Mouse (Mus musculus): ENCODE data around the gene Lrrc31. TPM values are rescaled to one million over a fixed set of nuclear protein-coding genes. Genes with fewer than 3 reads are reported as not detected.

Lrrc31 gene
- polyA plus RNA-seq, 1 experiment from 2014 or later: not detected

Other genes with a start within 250 kb of the Lrrc31 start
- gene Mecom, start 151.8 kb downstream of the Lrrc31 start, polyA plus RNA-seq (2014; fragmentation: Nextera tagmentation; extraction: Ambion mirVana): 32.7 and 37.1 TPM in 2 replicates
- gene Actrt3, start 99.9 kb downstream of the Lrrc31 start, polyA plus RNA-seq (2014; fragmentation: Nextera tagmentation; extraction: Ambion mirVana): 0.15 TPM in 2 replicates
- gene Mynn, start 97.8 kb downstream of the Lrrc31 start, polyA plus RNA-seq (2014; fragmentation: Nextera tagmentation; extraction: Ambion mirVana): 37.5 and 38.7 TPM in 2 replicates
- not detected in 2 replicates for gene Lrriq4, start 55.3 kb downstream of the Lrrc31 start, polyA plus RNA-seq (2014; fragmentation: Nextera tagmentation; extraction: Ambion mirVana)
- 1.6 and 1.9 TPM in 2 replicates for gene Lrrc34, start 52.0 kb downstream of the Lrrc31 start, polyA plus RNA-seq (2014; fragmentation: Nextera tagmentation; extraction: Ambion mirVana)
- gene Samd7, start 46.5 kb upstream of the Lrrc31 start, polyA plus RNA-seq (2014; fragmentation: Nextera tagmentation; extraction: Ambion mirVana): not detected in 2 replicates
- 73.0 and 75.9 TPM in 2 replicates for gene Sec62, start 93.0 kb upstream of the Lrrc31 start, polyA plus RNA-seq (2014; fragmentation: Nextera tagmentation; extraction: Ambion mirVana)
- 1.1 TPM in 2 replicates for gene Gpr160, start 156.1 kb upstream of the Lrrc31 start, polyA plus RNA-seq (2014; fragmentation: Nextera tagmentation; extraction: Ambion mirVana)

Data from midbrain, embryonic 11.5 days (tissue).